Mouse (Mus musculus) CD4-positive helper T cell, adult 2 months (primary cell): Measurements from ENCODE around the gene Podxl2.

Source experiments
- DNase-seq: peaks from one replicate; pipeline ENCODE4 v3.0.0-alpha.2; 2012; ENCODE audit warnings: low read depth, missing footprints, low spot score

The Podxl2 gene

DNA sequence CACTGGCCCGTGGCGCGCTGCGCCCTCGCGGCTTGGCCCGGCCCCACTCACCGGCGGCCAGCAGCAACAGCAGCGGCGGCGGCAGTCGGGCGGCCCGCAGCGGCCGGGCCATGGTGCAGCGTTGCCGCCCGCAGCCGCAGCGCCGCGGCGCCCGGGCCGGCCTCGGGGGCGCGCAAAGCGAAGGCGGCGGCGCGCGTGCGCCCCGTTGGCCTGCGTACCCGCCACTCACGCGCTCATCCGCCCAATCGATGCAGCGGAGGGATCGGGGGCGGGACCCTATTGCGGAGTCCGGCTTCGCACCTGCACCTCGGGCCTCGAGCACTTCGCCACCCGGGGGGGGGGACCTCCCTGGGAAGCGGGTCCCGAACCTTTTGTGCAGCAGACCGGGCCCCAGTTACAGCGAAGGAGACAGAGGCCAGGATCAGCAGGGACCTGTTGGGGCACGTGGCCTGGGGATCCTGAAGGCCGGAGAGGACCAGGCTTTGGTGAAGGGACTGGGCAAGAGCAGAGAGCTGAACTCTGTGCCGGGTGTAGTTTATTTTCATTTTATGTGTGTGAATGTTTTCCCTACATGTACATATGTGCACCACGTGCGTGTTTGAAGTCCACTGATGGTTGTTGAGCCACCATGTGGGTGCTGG lies at the start of gene Podxl2:
Gene Podxl2, minus strand, starts transcription at position 177 of the 641 bp plus-strand sequence.
- DNase-seq, result no peak

DNA sequence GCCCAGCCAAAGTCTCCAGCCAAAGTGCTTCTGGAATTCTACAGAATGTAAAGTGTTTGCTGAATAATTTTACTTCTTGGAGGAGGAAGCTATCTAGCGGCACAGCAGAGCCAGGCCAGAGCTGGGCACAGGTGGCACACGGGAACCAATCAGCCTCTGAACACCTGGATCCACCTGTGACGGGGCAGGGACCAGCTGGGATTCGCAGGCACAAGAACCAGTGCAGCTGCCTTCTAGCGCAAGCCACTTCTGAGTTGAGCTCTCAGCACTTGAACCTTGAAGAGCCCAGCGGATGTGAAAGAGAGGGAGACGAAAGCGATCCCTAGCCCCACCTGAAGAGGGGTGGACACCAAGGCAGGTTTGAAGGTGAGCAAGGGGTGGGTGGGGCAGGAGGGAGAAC lies 44.0 kb upstream of the Podxl2 start:
- DNase-seq, result no peak

GRCm38 (mm10) chr6:88916153-88916552 lies 41.3 kb upstream of the Podxl2 start:
- DNase-seq, result peak; percentile 60

GRCm38 (mm10) chr6:88915510-88915909 lies 40.7 kb upstream of the Podxl2 start:
- DNase-seq, result no peak

- no peak for DNase-seq
These were observed 40.0 kb upstream of the Podxl2 start for GRCm38 (mm10) chr6:88914799-88915198.

GRCm38 (mm10) chr6:88913440-88913839 lies 38.6 kb upstream of the Podxl2 start:
- no peak for DNase-seq

DNA sequence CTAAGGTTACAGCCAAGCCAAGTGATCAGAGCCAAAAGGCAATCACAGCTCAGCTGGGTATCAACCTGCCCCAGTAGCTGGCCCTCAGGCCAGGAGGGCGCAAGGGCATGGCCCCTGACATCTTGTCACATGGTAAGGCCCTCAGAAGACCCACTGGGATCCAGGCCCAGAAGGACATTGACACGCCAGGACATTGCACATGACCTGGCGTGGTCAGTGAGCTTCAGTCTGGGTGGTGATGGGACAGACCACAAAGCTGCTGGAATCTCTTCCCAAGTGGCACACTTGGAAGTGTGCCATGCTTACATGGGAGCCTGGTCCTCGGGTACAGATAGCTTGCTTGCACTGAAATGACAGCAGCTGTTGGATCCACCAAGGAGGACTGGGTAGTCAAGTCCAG lies 38.2 kb upstream of the Podxl2 start:
- no peak for DNase-seq

GRCm38 (mm10) chr6:88909151-88909550 lies 34.3 kb upstream of the Podxl2 start:
- no peak for DNase-seq

- peak; percentile 77 for DNase-seq
These were observed 31.7 kb upstream of the Podxl2 start for GRCm38 (mm10) chr6:88906369-88907108.

GRCm38 (mm10) chr6:88905042-88905441 lies 30.2 kb upstream of the Podxl2 start:
- DNase-seq, result no peak

- no peak for DNase-seq
These were observed 29.7 kb upstream of the Podxl2 start for GRCm38 (mm10) chr6:88904456-88904974.

DNA sequence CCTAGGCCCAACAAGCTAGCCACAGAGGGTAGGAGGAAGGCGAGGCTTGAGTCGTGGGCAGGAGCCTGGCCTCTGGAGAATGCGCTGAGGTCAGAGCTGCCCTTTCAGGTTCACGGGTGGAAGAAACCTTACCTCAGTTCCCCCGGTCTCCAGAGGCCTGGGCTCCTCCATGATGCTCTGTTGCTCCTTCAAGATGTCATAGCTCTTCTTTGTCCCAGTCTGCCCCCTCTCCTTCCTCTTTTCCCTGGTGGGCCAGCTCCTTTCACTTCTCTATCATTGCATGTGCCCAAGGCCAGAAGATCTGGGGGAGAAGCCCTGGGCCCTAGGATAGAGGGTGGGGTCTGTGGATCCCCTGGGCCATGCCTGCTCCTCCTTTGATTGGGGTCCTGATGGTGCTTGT lies 28.9 kb upstream of the Podxl2 start:
- DNase-seq, result no peak

GRCm38 (mm10) chr6:88901947-88902820 lies 27.3 kb upstream of the Podxl2 start, which contains the start of gene Tpra1:
TSS of gene Tpra1 (plus strand) at chr6:88902251.
- DNase-seq, result peak; percentile 97

DNA sequence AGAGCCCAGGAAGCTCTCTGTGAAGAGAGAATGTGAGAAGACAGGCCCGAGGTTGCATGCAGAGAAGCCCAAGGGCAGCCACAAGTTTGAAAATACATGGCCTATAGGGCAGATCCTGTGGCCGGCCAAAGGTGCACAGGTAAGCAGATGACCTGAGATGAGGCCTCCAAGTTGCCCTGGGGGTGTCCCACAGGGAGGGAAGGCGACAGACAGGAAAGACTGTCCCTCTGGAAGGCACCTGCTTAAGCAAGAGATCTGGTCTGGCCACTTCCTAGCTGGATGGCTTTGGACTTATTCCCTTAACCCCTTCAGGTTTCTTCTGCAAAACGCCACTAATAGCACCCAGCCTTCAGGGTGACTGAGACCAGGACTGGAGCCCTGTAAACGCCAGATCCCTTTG lies 26.6 kb upstream of the Podxl2 start:
- peak; percentile 26 for DNase-seq

DNA sequence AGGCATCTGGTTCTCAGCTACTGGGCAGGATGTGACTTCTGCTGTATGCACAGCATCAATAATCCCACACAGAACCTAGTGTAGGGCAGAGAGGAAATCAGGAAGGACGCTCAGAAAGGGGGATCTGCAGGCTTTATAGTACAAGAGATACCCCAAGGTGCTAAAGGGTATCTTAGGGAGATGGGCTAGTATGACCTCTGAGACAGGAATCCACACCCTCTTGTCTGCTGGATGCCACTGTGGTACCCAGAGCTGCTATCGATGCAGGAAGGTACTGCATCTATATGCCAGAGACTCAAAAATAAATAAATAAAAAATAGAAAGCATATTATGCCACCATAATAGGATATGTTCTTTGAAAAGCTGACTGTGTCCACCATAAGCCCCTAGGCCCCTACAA lies 24.8 kb upstream of the Podxl2 start:
- DNase-seq, result no peak

DNA sequence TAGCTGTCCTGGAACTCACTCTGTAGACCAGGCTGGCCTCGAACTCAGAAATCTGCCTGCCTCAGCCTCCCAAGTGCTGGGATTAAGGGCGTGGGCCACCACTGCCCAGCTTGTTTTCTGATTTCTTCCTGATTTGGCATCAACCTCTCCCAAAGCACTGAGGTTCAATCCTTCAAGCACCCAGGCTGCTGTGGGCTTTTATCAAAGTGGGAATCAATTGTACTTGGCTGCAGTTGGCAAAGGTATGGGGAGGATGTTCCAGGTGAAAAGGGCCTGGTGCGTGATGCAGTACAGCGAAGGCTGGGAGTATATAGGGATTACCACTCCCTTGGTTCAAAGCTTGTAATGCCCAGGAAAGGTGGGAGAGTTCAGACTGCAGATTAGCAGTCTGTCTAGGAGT lies 24.2 kb upstream of the Podxl2 start:
- no peak for DNase-seq

DNA sequence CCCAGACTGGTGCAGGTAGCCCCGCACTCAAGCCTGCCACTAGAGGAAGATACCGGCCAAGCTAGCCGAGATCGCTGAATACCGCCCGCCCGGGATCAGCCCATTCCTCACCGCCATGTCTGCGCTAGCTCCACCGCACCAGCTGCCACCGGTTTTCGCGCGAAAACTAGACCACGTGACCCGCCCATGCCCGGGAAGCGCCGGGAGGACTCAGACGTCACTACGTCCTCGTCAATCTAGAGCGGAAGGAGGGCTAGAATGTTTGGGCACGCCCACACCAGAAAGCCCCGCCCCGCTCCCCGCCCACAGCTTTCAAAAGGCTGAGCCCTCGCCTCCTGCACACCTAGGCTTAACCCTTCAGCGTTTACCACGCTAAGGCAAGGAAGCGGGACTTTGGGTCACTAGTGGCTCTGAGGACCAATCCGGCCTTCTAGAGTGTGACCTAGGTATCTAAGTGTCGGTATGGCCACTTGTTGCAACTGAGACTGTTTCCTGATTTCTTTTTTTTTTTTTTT lies 23.7 kb upstream of the Podxl2 start, which contains the start of gene Mcm2:
Gene Mcm2, minus strand, starts transcription at position 247 of the 515 bp plus-strand sequence.
- DNase-seq, result peak; percentile 97

GRCm38 (mm10) chr6:88897246-88897645 lies 22.4 kb upstream of the Podxl2 start:
- no peak for DNase-seq

DNA sequence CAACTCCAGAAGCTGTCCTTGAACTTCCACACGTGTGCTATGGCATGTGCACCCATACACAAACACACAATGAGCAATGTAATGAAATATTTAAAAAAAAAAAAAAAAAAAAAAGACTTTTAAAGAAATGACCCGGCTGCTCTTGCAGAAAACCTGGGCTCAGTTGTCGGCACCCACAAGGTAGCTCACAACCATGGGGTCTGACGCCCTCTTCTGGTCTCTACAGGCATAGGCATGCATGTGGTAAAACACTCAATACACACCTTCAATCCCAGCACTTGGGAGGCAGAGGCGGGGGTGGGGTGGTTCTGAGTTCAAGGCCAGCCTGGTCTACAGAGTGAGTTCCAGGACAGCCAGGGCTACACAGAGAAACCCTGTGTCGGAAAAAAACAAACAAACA lies 21.1 kb upstream of the Podxl2 start:
- DNase-seq, result no peak

- peak; percentile 65 for DNase-seq
These were observed 18.7 kb upstream of the Podxl2 start for GRCm38 (mm10) chr6:88893559-88893958.

DNA sequence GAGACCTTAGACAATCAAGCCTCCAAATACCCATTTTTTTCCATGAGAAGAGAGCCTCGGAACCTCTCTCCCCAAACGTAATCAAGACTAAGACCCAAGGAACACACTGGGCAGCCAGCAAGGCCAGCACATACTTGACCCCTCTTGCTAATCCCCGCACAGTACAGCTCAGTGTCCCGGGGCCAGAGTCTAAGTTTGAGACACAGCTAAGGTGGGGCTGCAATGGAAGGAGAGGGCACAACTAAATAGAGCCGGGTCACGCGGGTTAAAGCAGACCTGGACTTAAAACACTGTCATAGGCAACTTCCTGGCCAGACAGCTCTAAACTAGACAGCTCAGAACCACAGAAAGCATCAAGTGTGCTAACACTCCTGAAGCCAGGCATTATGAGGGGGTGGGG lies 16.0 kb upstream of the Podxl2 start:
- DNase-seq, result no peak
